Mouse (Mus musculus) spleen, adult 2 months (tissue): ENCODE measurements around the gene Tmem182.

Experiments
- CTCF ChIP-seq: fragments of 200-500 bp; IDR thresholded peaks from 2 replicates; pipeline ENCODE4 v1.5.1; 2011; ENCODE audit warnings: mild to moderate bottlenecking, inconsistent platforms; ENCODE audit not compliant: insufficient read depth, insufficient read length, insufficient replicate concordance; ENCODE audit errors: extremely low read depth
- POLR2A ChIP-seq: fragments of 200-500 bp; IDR thresholded peaks from 2 replicates; pipeline ENCODE4 v1.6.1; 2011; ENCODE audit warnings: low read depth, low read length, inconsistent platforms

GRCm38 (mm10) chr1:40880527-40880926 lies 75.1 kb downstream of the Tmem182 start:
- TF ChIP-seq CTCF (no peak), POLR2A (no peak)
